Mouse (Mus musculus): ENCODE data around the gene Epb42. TPM values are rescaled to one million over a fixed set of nuclear protein-coding genes. Genes with fewer than 3 reads are reported as not detected.

Gene Epb42
- polyA plus RNA-seq (2014; fragmentation: Nextera tagmentation; extraction: Ambion mirVana): 1.1 and 2.2 TPM in 2 replicates

GRCm38 (mm10) chr2:121036733-121037341 lies at the start of gene Epb42:
TSS of gene Epb42 (minus strand) at chr2:121037072.
- peak; percentile 26; the same call in 1 of the 2 replicates for ATAC-seq (ENCODE audit: insufficient number of reproducible peaks, insufficient read depth, low FRiP score, low read depth)
- H3K4me2 ChIP-seq (ENCODE audit: low read length): no peak within 1 kb of the TSS
- peaks cover 0 to 2% of the 10 kb centered on the region in 2 experiments; a peak in 1 of 4 replicates for H3K4me1 ChIP-seq (ENCODE audit: control insufficient read depth in 2 of 2, insufficient read depth in 2 of 2, low read length in 2 of 2)
- H3K27ac ChIP-seq (replicated peaks in 1 of 2; ENCODE audit: control insufficient read depth in 1 of 2, insufficient read depth in 1 of 2, low read depth in 2 of 2, low read length in 2 of 2): peak within 1 kb of the TSS in 1 of 2 experiments; percentile 23; a peak in 1 of 4 replicates
- no peaks in the 10 kb centered on the region for H3K36me3 ChIP-seq (ENCODE audit: control insufficient read depth, insufficient read depth, low read length)
- no peak within 1 kb of the TSS for H3K4me3 ChIP-seq (ENCODE audit: control insufficient read depth in 1 of 2, insufficient read depth in 1 of 2, low read depth in 1 of 2, low read length in 2 of 2)
- H3K9ac ChIP-seq (ENCODE audit: low read length): no peak within 1 kb of the TSS
- H3K9me3 ChIP-seq (ENCODE audit: control insufficient read depth, low read length): no peaks in the 10 kb centered on the region
- no peaks in the 10 kb centered on the region for H3K27me3 ChIP-seq (ENCODE audit: control insufficient read depth, insufficient read depth, low read length)
- WGBS: 42% methylated on average over 5 of the region's 5 CpGs

- no peak within 1 kb of the TSS for H3K27ac ChIP-seq (replicated peaks in 1 of 2; ENCODE audit: control insufficient read depth in 1 of 2, insufficient read depth in 1 of 2, low read depth in 2 of 2, low read length in 2 of 2)
- H3K27me3 ChIP-seq (ENCODE audit: control insufficient read depth, insufficient read depth, low read length): no peaks in the 10 kb centered on the region
- H3K4me2 ChIP-seq (ENCODE audit: low read length): no peak within 1 kb of the TSS
- H3K9ac ChIP-seq (ENCODE audit: low read length): no peak within 1 kb of the TSS
- H3K9me3 ChIP-seq (ENCODE audit: control insufficient read depth, low read length): no peaks in the 10 kb centered on the region
- H3K4me1 ChIP-seq (ENCODE audit: control insufficient read depth in 2 of 2, insufficient read depth in 2 of 2, low read length in 2 of 2): peaks cover 0 to 4% of the 10 kb centered on the region in 2 experiments; a peak in 1 of 4 replicates
- no peaks in the 10 kb centered on the region for H3K36me3 ChIP-seq (ENCODE audit: control insufficient read depth, insufficient read depth, low read length)
- no peak for ATAC-seq (ENCODE audit: insufficient number of reproducible peaks, insufficient read depth, low FRiP score, low read depth)
- no peak within 1 kb of the TSS for H3K4me3 ChIP-seq (ENCODE audit: control insufficient read depth in 1 of 2, insufficient read depth in 1 of 2, low read depth in 1 of 2, low read length in 2 of 2)
- 34% methylated on average over 6 of the region's 6 CpGs for WGBS
Measured at GRCm38 (mm10) chr2:121085480-121086185, 48.8 kb upstream of the Epb42 start, which contains the start of gene Tgm5. TSS of gene Tgm5 (minus strand) at chr2:121085841.

GRCm38 (mm10) chr2:121082626-121083025 lies 45.8 kb upstream of the Epb42 start:
- Histone ChIP-seq H3K9me3 (ENCODE audit: control insufficient read depth, low read length) (no peaks in the 10 kb centered on the region), H3K27ac (replicated peaks in 1 of 2; ENCODE audit: control insufficient read depth in 1 of 2, insufficient read depth in 1 of 2, low read depth in 2 of 2, low read length in 2 of 2) (no peak overlapping the region), H3K27me3 (ENCODE audit: control insufficient read depth, insufficient read depth, low read length) (no peaks in the 10 kb centered on the region), H3K4me2 (ENCODE audit: low read length) (no peak overlapping the region), H3K4me3 (ENCODE audit: control insufficient read depth in 1 of 2, insufficient read depth in 1 of 2, low read depth in 1 of 2, low read length in 2 of 2) (no peak overlapping the region), H3K4me1 (ENCODE audit: control insufficient read depth in 2 of 2, insufficient read depth in 2 of 2, low read length in 2 of 2) (peaks cover 0 to 4% of the 10 kb centered on the region in 2 experiments; a peak in 1 of 4 replicates), H3K36me3 (ENCODE audit: control insufficient read depth, insufficient read depth, low read length) (no peaks in the 10 kb centered on the region), H3K9ac (ENCODE audit: low read length) (no peak overlapping the region)
- 80% methylated on average over 1 of the region's 1 CpGs for WGBS
- no peak for ATAC-seq (ENCODE audit: insufficient number of reproducible peaks, insufficient read depth, low FRiP score, low read depth)

GRCm38 (mm10) chr2:121074747-121075146 lies 37.9 kb upstream of the Epb42 start:
- Histone ChIP-seq H3K4me1 (ENCODE audit: control insufficient read depth in 2 of 2, insufficient read depth in 2 of 2, low read length in 2 of 2) (no peaks in the 10 kb centered on the region), H3K36me3 (ENCODE audit: control insufficient read depth, insufficient read depth, low read length) (no peaks in the 10 kb centered on the region), H3K4me3 (ENCODE audit: control insufficient read depth in 1 of 2, insufficient read depth in 1 of 2, low read depth in 1 of 2, low read length in 2 of 2) (no peak overlapping the region)

GRCm38 (mm10) chr2:121071871-121072270 lies 35.0 kb upstream of the Epb42 start:
- no peaks in the 10 kb centered on the region for H3K36me3 ChIP-seq (ENCODE audit: control insufficient read depth, insufficient read depth, low read length)
- ATAC-seq (ENCODE audit: insufficient number of reproducible peaks, insufficient read depth, low FRiP score, low read depth): no peak
- no peak overlapping the region for H3K4me2 ChIP-seq (ENCODE audit: low read length)
- H3K27ac ChIP-seq (replicated peaks in 1 of 2; ENCODE audit: control insufficient read depth in 1 of 2, insufficient read depth in 1 of 2, low read depth in 2 of 2, low read length in 2 of 2): no peak overlapping the region
- no peak overlapping the region for H3K9ac ChIP-seq (ENCODE audit: low read length)
- H3K27me3 ChIP-seq (ENCODE audit: control insufficient read depth, insufficient read depth, low read length): no peaks in the 10 kb centered on the region
- H3K9me3 ChIP-seq (ENCODE audit: control insufficient read depth, low read length): no peaks in the 10 kb centered on the region
- no peak overlapping the region for H3K4me3 ChIP-seq (ENCODE audit: control insufficient read depth in 1 of 2, insufficient read depth in 1 of 2, low read depth in 1 of 2, low read length in 2 of 2)
- H3K4me1 ChIP-seq (ENCODE audit: control insufficient read depth in 2 of 2, insufficient read depth in 2 of 2, low read length in 2 of 2): no peaks in the 10 kb centered on the region
- WGBS: 70% methylated on average over 6 of the region's 6 CpGs

More at GRCm38 (mm10) chr2:121074747-121075146, 37.9 kb upstream of the Epb42 start:
- Histone ChIP-seq H3K9ac (ENCODE audit: low read length) (no peak overlapping the region), H3K4me2 (ENCODE audit: low read length) (no peak overlapping the region), H3K27me3 (ENCODE audit: control insufficient read depth, insufficient read depth, low read length) (no peaks in the 10 kb centered on the region), H3K27ac (replicated peaks in 1 of 2; ENCODE audit: control insufficient read depth in 1 of 2, insufficient read depth in 1 of 2, low read depth in 2 of 2, low read length in 2 of 2) (no peak overlapping the region), H3K9me3 (ENCODE audit: control insufficient read depth, low read length) (no peaks in the 10 kb centered on the region)
- 77% methylated on average over 7 of the region's 7 CpGs for WGBS
- no peak for ATAC-seq (ENCODE audit: insufficient number of reproducible peaks, insufficient read depth, low FRiP score, low read depth)

- 80% methylated on average over 6 of the region's 6 CpGs for WGBS
- no peak for ATAC-seq (ENCODE audit: insufficient number of reproducible peaks, insufficient read depth, low FRiP score, low read depth)
- H3K4me1 ChIP-seq (ENCODE audit: control insufficient read depth in 2 of 2, insufficient read depth in 2 of 2, low read length in 2 of 2): no peaks in the 10 kb centered on the region
- H3K9me3 ChIP-seq (ENCODE audit: control insufficient read depth, low read length): no peaks in the 10 kb centered on the region
- no peak overlapping the region for H3K9ac ChIP-seq (ENCODE audit: low read length)
- H3K4me2 ChIP-seq (ENCODE audit: low read length): no peak overlapping the region
- H3K27ac ChIP-seq (replicated peaks in 1 of 2; ENCODE audit: control insufficient read depth in 1 of 2, insufficient read depth in 1 of 2, low read depth in 2 of 2, low read length in 2 of 2): no peak overlapping the region
- no peak overlapping the region for H3K4me3 ChIP-seq (ENCODE audit: control insufficient read depth in 1 of 2, insufficient read depth in 1 of 2, low read depth in 1 of 2, low read length in 2 of 2)
- H3K36me3 ChIP-seq (ENCODE audit: control insufficient read depth, insufficient read depth, low read length): no peaks in the 10 kb centered on the region
- no peaks in the 10 kb centered on the region for H3K27me3 ChIP-seq (ENCODE audit: control insufficient read depth, insufficient read depth, low read length)
Measured at GRCm38 (mm10) chr2:121069506-121069905, 32.6 kb upstream of the Epb42 start.

GRCm38 (mm10) chr2:121067116-121067515 lies 30.2 kb upstream of the Epb42 start:
- WGBS: 48% methylated on average over 4 of the region's 4 CpGs
- no peak for ATAC-seq (ENCODE audit: insufficient number of reproducible peaks, insufficient read depth, low FRiP score, low read depth)

More at GRCm38 (mm10) chr2:121067116-121067515, 30.2 kb upstream of the Epb42 start:
- H3K4me1 ChIP-seq (ENCODE audit: control insufficient read depth in 2 of 2, insufficient read depth in 2 of 2, low read length in 2 of 2): no peaks in the 10 kb centered on the region
- no peak overlapping the region for H3K4me2 ChIP-seq (ENCODE audit: low read length)
- H3K9me3 ChIP-seq (ENCODE audit: control insufficient read depth, low read length): no peaks in the 10 kb centered on the region
- H3K27me3 ChIP-seq (ENCODE audit: control insufficient read depth, insufficient read depth, low read length): no peaks in the 10 kb centered on the region
- no peak overlapping the region for H3K4me3 ChIP-seq (ENCODE audit: control insufficient read depth in 1 of 2, insufficient read depth in 1 of 2, low read depth in 1 of 2, low read length in 2 of 2)
- no peaks in the 10 kb centered on the region for H3K36me3 ChIP-seq (ENCODE audit: control insufficient read depth, insufficient read depth, low read length)
- no peak overlapping the region for H3K9ac ChIP-seq (ENCODE audit: low read length)
- H3K27ac ChIP-seq (replicated peaks in 1 of 2; ENCODE audit: control insufficient read depth in 1 of 2, insufficient read depth in 1 of 2, low read depth in 2 of 2, low read length in 2 of 2): no peak overlapping the region

All from heart, embryonic 14.5 days (tissue).